Mouse (Mus musculus) adrenal gland, postnatal 0 days (tissue): ENCODE data around the gene Agrn. TPM values are rescaled to one million over a fixed set of nuclear protein-coding genes. Genes with fewer than 3 reads are reported as not detected.

Source experiments
- microRNA-seq: library from miRNA; unstranded; fragments of <30 nt; microRNA quantifications from one replicate; pipeline ENCODE4, GENCODE M21; 2016; ENCODE audit warnings: borderline replicate concordance; ENCODE audit not compliant: insufficient number of aligned reads
- polyA plus RNA-seq: library from polyadenylated mRNA; unstranded; fragments of >200 nt; fragmentation: Nextera tagmentation; extraction: Ambion mirVana; gene quantifications from 2 replicates; pipeline ENCODE4 v1.2.1, GENCODE M21; 2015

Agrn gene
- polyA plus RNA-seq, result 19.0 and 27.1 TPM in 2 replicates

GRCm38 (mm10) chr4:156197131-156197828 is at the start of gene Agrn:
TSS of gene Agrn (minus strand) at chr4:156197488.

GRCm38 (mm10) chr4:156235808-156236533 is 38.7 kb upstream of the Agrn start, which contains the start of gene Noc2l:
TSS of gene Noc2l (plus strand) at chr4:156236010.

GRCm38 (mm10) chr4:156234701-156235213 is 37.5 kb upstream of the Agrn start, which contains the start of gene Plekhn1:
TSS of gene Plekhn1 (minus strand) at chr4:156234857.

GRCm38 (mm10) chr4:156215649-156216048 is 18.4 kb upstream of the Agrn start, which contains the start of gene Perm1:
TSS of gene Perm1 (plus strand) at chr4:156215868.

GRCm38 (mm10) chr4:156203001-156203412 is 5.7 kb upstream of the Agrn start, which contains the start of gene AW011738:
TSS of gene AW011738 (plus strand) at chr4:156203304.

GRCm38 (mm10) chr4:156200623-156201475 is 3.6 kb upstream of the Agrn start, which contains the start of gene Isg15:
TSS of gene Isg15 (minus strand) at chr4:156200818.

GRCm38 (mm10) chr4:156130436-156130835 is 66.9 kb downstream of the Agrn start, which contains the start of gene Rnf223:
TSS of gene Rnf223 (plus strand) at chr4:156130513.

Small RNAs within 50 kb of the gene (microRNA-seq; reads per million reads assigned to microRNA genes)
- 1.4 reads per million for gene Mir7658

Other genes starting within 250 kb of the Agrn start
- 56.5 and 78.7 TPM in 2 replicates for gene C1qtnf12, start 235.2 kb downstream of the Agrn start, polyA plus RNA-seq
- 8.5 and 9.4 TPM in 2 replicates for gene B3galt6, start 204.8 kb downstream of the Agrn start, polyA plus RNA-seq
- gene Sdf4, start 204.6 kb downstream of the Agrn start, polyA plus RNA-seq, result 177 and 229 TPM in 2 replicates
- gene Tnfrsf4, start 183.6 kb downstream of the Agrn start, polyA plus RNA-seq, result 0.80 and 0.94 TPM in 2 replicates
- gene Tnfrsf18, start 171.3 kb downstream of the Agrn start, polyA plus RNA-seq, result 1.0 and 1.1 TPM in 2 replicates
- 0.24 and 0.35 TPM in 2 replicates for gene Ttll10, start 138.1 kb downstream of the Agrn start, polyA plus RNA-seq
- 6.8 and 9.4 TPM in 2 replicates for gene 9430015G10Rik, start 87.5 kb downstream of the Agrn start, polyA plus RNA-seq
- gene Rnf223, start 67.0 kb downstream of the Agrn start, polyA plus RNA-seq, result 0.05 and 0.10 TPM in 2 replicates
- 17.7 and 22.5 TPM in 2 replicates for gene Isg15, start 3.3 kb upstream of the Agrn start, polyA plus RNA-seq
- 0.99 and 1.5 TPM in 2 replicates for gene AW011738, start 5.8 kb upstream of the Agrn start, polyA plus RNA-seq
- gene Perm1, start 18.4 kb upstream of the Agrn start, polyA plus RNA-seq, result 0.16 and 0.48 TPM in 2 replicates
- gene Plekhn1, start 37.4 kb upstream of the Agrn start, polyA plus RNA-seq, result 7.8 and 11.0 TPM in 2 replicates
- gene Noc2l, start 38.5 kb upstream of the Agrn start, polyA plus RNA-seq, result 24.8 and 33.7 TPM in 2 replicates
- gene Samd11, start 58.2 kb upstream of the Agrn start, polyA plus RNA-seq, result 1.8 and 4.0 TPM in 2 replicates
- gene Vmn2r-ps159, start 133.6 kb upstream of the Agrn start, polyA plus RNA-seq, result not detected in 2 replicates